Mouse (Mus musculus) myocyte (in vitro differentiated cells): ENCODE measurements around the gene Pih1d1. TPM values are rescaled to one million over a fixed set of nuclear protein-coding genes. Genes with fewer than 3 reads are reported as not detected.

ENCODE experiments used
- H3K27me3 ChIP-seq: one replicate; pipeline ENCODE4 v1.6.1; 2011; ENCODE audit not compliant: control insufficient read depth, insufficient read depth, insufficient read length
- H3K36me3 ChIP-seq: one replicate; pipeline ENCODE4 v1.6.1; 2011; ENCODE audit not compliant: control insufficient read depth, insufficient read depth
- H3K4me2 ChIP-seq: one replicate; pipeline ENCODE4 v1.6.1; 2011; ENCODE audit warnings: low read depth, control low read depth
- H3K4me3 ChIP-seq: one replicate; pipeline ENCODE4 v1.5.1; 2011; ENCODE audit warnings: mild to moderate bottlenecking, control low read depth, moderate library complexity
- H3K79me2 ChIP-seq: one replicate; pipeline ENCODE4 v1.6.1; 2011; ENCODE audit not compliant: control insufficient read depth, insufficient read depth
- H3ac ChIP-seq: one replicate; pipeline ENCODE4 v1.6.1; 2011; ENCODE audit not compliant: control insufficient read depth, insufficient read length
- CEBPB ChIP-seq: IDR thresholded peaks from 2 replicates; pipeline ENCODE4 v1.6.1; 2011; ENCODE audit warnings: mild to moderate bottlenecking, moderate library complexity; ENCODE audit not compliant: poor library complexity, insufficient read depth, severe bottlenecking
- E2F4 ChIP-seq: IDR thresholded peaks from one replicate; pipeline ENCODE4 v1.6.1; 2011; ENCODE audit warnings: mild to moderate bottlenecking, control low read depth, moderate library complexity; ENCODE audit not compliant: insufficient read depth
- MAX ChIP-seq: IDR thresholded peaks from one replicate; pipeline ENCODE4 v1.6.1; 2011; ENCODE audit warnings: low read depth, mild to moderate bottlenecking, control low read depth
- MYOD1 ChIP-seq, 3 experiments: IDR thresholded peaks; one replicate each; pipeline ENCODE4 v1.6.1; 2011; ENCODE audit warnings: control low read depth in 2 of 3, low read depth in 2 of 3, mild to moderate bottlenecking in 2 of 3, moderate library complexity in 1 of 3; ENCODE audit not compliant: insufficient read length in 2 of 3, control insufficient read depth in 1 of 3
- MYOG ChIP-seq, 3 experiments: IDR thresholded peaks; one replicate each; pipeline ENCODE4 v1.6.1; 2011; ENCODE audit warnings: control low read depth in 2 of 3, low read depth in 2 of 3, mild to moderate bottlenecking in 2 of 3; ENCODE audit not compliant: insufficient read length in 2 of 3, control insufficient read depth in 1 of 3, insufficient read depth in 1 of 3
- POLR2A ChIP-seq: IDR thresholded peaks from one replicate; pipeline ENCODE4 v1.6.1; 2011; ENCODE audit warnings: low read depth, mild to moderate bottlenecking, control low read depth, moderate library complexity; ENCODE audit not compliant: insufficient read length
- POLR2AphosphoS2 ChIP-seq: IDR thresholded peaks from one replicate; pipeline ENCODE4 v1.6.1; 2011; ENCODE audit warnings: low read depth, control low read depth; ENCODE audit not compliant: insufficient read length
- REST ChIP-seq: IDR thresholded peaks from one replicate; pipeline ENCODE4 v1.6.1; 2011; ENCODE audit warnings: mild to moderate bottlenecking, control low read depth, moderate library complexity; ENCODE audit not compliant: insufficient read depth, insufficient read length
- SRF ChIP-seq: IDR thresholded peaks from one replicate; pipeline ENCODE4 v1.6.1; 2011; ENCODE audit warnings: low read depth; ENCODE audit not compliant: control insufficient read depth, insufficient read length
- TCF12 ChIP-seq: IDR thresholded peaks from one replicate; pipeline ENCODE4 v1.6.1; 2011; ENCODE audit warnings: mild to moderate bottlenecking, control low read depth; ENCODE audit not compliant: poor library complexity, insufficient read depth, severe bottlenecking
- TCF3 ChIP-seq: IDR thresholded peaks from one replicate; pipeline ENCODE4 v1.6.1; 2011; ENCODE audit warnings: low read depth, control low read depth; ENCODE audit not compliant: insufficient read length
- USF1 ChIP-seq: IDR thresholded peaks from one replicate; pipeline ENCODE4 v1.6.1; 2011; ENCODE audit warnings: low read depth, mild to moderate bottlenecking, control low read depth, moderate library complexity
- polyA plus RNA-seq: library from polyadenylated mRNA; unstranded; fragments of >200 nt; fragmentation: generic; extraction: Trizol; gene quantifications from one replicate; pipeline ENCODE4 v1.2.1, GENCODE M21; 2012; ENCODE audit warnings: missing spikeins

Gene Pih1d1
- polyA plus RNA-seq, 1 experiment: 81.9 TPM

GRCm38 (mm10) chr7:45137171-45138006 is 16.7 kb upstream of the Pih1d1 start:
- H3K36me3 ChIP-seq: no peaks in the 10 kb centered on the region
- no peaks in the 10 kb centered on the region for H3K79me2 ChIP-seq
- no peak overlapping the region for H3K4me3 ChIP-seq
- H3K4me2 ChIP-seq: no peak overlapping the region
- H3ac ChIP-seq: no peak overlapping the region
- TF ChIP-seq MYOD1 (IDR thresholded peaks at IDR 0.05; ENCODE audit: control insufficient read depth in 1 of 3, insufficient read length in 2 of 3, low read depth in 2 of 3) (no peak), TCF12 (no peak), POLR2AphosphoS2 (no peak), SRF (no peak), REST (no peak), MYOG (IDR thresholded peaks at IDR 0.05; ENCODE audit: control insufficient read depth in 1 of 3, insufficient read depth in 1 of 3, insufficient read length in 2 of 3, low read depth in 2 of 3) (no peak), TCF3 (no peak), E2F4 (no peak), USF1 (no peak)
- H3K27me3 ChIP-seq: no peaks in the 10 kb centered on the region

- Histone ChIP-seq H3K4me3 (no peak overlapping the region), H3ac (no peak overlapping the region), H3K4me2 (no peak overlapping the region), H3K27me3 (no peaks in the 10 kb centered on the region), H3K36me3 (no peaks in the 10 kb centered on the region), H3K79me2 (no peaks in the 10 kb centered on the region)
- TF ChIP-seq CEBPB (no peak), POLR2AphosphoS2 (no peak), E2F4 (no peak), USF1 (no peak), REST (no peak), POLR2A (no peak), TCF12 (no peak), MAX (no peak), MYOD1 (IDR thresholded peaks at IDR 0.05; ENCODE audit: control insufficient read depth in 1 of 3, insufficient read length in 2 of 3, low read depth in 2 of 3) (no peak), TCF3 (no peak), SRF (no peak), MYOG (IDR thresholded peaks at IDR 0.05; ENCODE audit: control insufficient read depth in 1 of 3, insufficient read depth in 1 of 3, insufficient read length in 2 of 3, low read depth in 2 of 3) (no peak)
These were observed 15.7 kb upstream of the Pih1d1 start for GRCm38 (mm10) chr7:45138403-45138802.

GRCm38 (mm10) chr7:45139904-45140723 is 14.0 kb upstream of the Pih1d1 start:
- H3K4me3 ChIP-seq: no peak overlapping the region
- no peak overlapping the region for H3K4me2 ChIP-seq
- TF ChIP-seq POLR2A (no peak), MAX (no peak), CEBPB (no peak), MYOD1 (IDR thresholded peaks at IDR 0.05; ENCODE audit: control insufficient read depth in 1 of 3, insufficient read length in 2 of 3, low read depth in 2 of 3) (no peak), MYOG (IDR thresholded peaks at IDR 0.05; ENCODE audit: control insufficient read depth in 1 of 3, insufficient read depth in 1 of 3, insufficient read length in 2 of 3, low read depth in 2 of 3) (no peak)

GRCm38 (mm10) chr7:45141319-45141718 is 12.8 kb upstream of the Pih1d1 start:
- H3K27me3 ChIP-seq: no peaks in the 10 kb centered on the region
- no peaks in the 10 kb centered on the region for H3K79me2 ChIP-seq
- H3K36me3 ChIP-seq: peaks cover 4% of the 10 kb centered on the region
- H3K4me2 ChIP-seq: no peak overlapping the region
- H3ac ChIP-seq: no peak overlapping the region
- TF ChIP-seq POLR2A (no peak), USF1 (no peak), CEBPB (no peak), REST (no peak), MAX (no peak), TCF12 (no peak), POLR2AphosphoS2 (no peak), TCF3 (no peak), MYOG (IDR thresholded peaks at IDR 0.05; ENCODE audit: control insufficient read depth in 1 of 3, insufficient read depth in 1 of 3, insufficient read length in 2 of 3, low read depth in 2 of 3) (no peak), MYOD1 (IDR thresholded peaks at IDR 0.05; ENCODE audit: control insufficient read depth in 1 of 3, insufficient read length in 2 of 3, low read depth in 2 of 3) (no peak), E2F4 (no peak), SRF (no peak)
- no peak overlapping the region for H3K4me3 ChIP-seq

More at GRCm38 (mm10) chr7:45139904-45140723, 14.0 kb upstream of the Pih1d1 start:
- no peaks in the 10 kb centered on the region for H3K27me3 ChIP-seq
- H3K79me2 ChIP-seq: no peaks in the 10 kb centered on the region
- peaks cover 4% of the 10 kb centered on the region for H3K36me3 ChIP-seq
- no peak overlapping the region for H3ac ChIP-seq
